Comparison of ENCODE assay signal across 8 mouse cellular contexts in genomic region chr9:102632923-102633537, GRCm38 (mm10). TPM values are rescaled to one million over a fixed set of nuclear protein-coding genes. Genes with fewer than 3 reads are reported as not detected.
DNase-seq lines count a peak whose midpoint lies in the region; ATAC-seq and TF ChIP-seq lines count a peak whose summit lies in the region.

No protein-coding gene starts in this region.

- peaks cover 0 to 42% of the 10 kb centered on the region in 2 experiments for H3K36me3 ChIP-seq in CH12.LX (replicated peaks in 1 of 2; ENCODE audit: control insufficient read depth in 1 of 2, insufficient read depth in 1 of 2, low read length in 1 of 2)
- peaks cover 4% of the 10 kb centered on the region; the same call in 1 of the 2 replicates for H3K36me3 ChIP-seq in heart, embryonic 16.5 days (ENCODE audit: control insufficient read depth, insufficient read depth)

- intact Hi-C loops in gastrocnemius, postnatal 14 days (cut with DNase I; ENCODE audit: low total_unique reads), result no loop called here

- in situ Hi-C loops in CH12.LX (cut with MboI; ENCODE audit: low pct_ligation_motif_present, low pct_unique_long_range_greater_than_20kb, low sequenced_read_pairs), result loop anchor here (10.0 kb wide), 1 partner anchor 242 kb away; no protein-coding TSS in a partner anchor

- WGBS in heart, embryonic 16.5 days, result 42% methylated on average over 1 of the region's 1 CpGs

- H3K9ac ChIP-seq in CH12.LX (ENCODE audit: insufficient read depth, low read depth), result no peak overlapping the region
- no peak overlapping the region for H3K9ac ChIP-seq in heart, embryonic 16.5 days (ENCODE audit: low read length)

- H3K4me1 ChIP-seq in CH12.LX (ENCODE audit: control insufficient read depth in 1 of 2, insufficient read depth in 2 of 2), result peaks cover 2 to 23% of the 10 kb centered on the region in 2 experiments; a peak in 2 of 4 replicates
- H3K4me1 ChIP-seq in heart, embryonic 16.5 days (ENCODE audit: control insufficient read depth, insufficient read depth, low read length), result peaks cover 22% of the 10 kb centered on the region

- peak; percentile 38 for DNase-seq in gastrocnemius, postnatal 14 days
- DNase-seq in gastrocnemius, postnatal 25 days, result no peak
- DNase-seq in CH12.LX (ENCODE audit: extremely low read depth), result peak; percentile 73
- peak; percentile 81 to 84 for DNase-seq in cerebellum, postnatal 14 days
- DNase-seq in kidney, postnatal 36 days, result peak; percentile 70 to 77
- peak; percentile 71 for DNase-seq in lung, postnatal 25 days (ENCODE audit: low spot score)
- peak; percentile 56 to 70 for DNase-seq in spleen, postnatal 4 days (ENCODE audit: low spot score in 2 of 2)

- TF ChIP-seq POLR2A in CH12.LX (IDR thresholded peaks at IDR 0.05; ENCODE audit: low read depth, low read length), result no peak

- no peaks in the 10 kb centered on the region for H3K9me3 ChIP-seq in CH12.LX (replicated peaks; ENCODE audit: low read length)
- no peaks in the 10 kb centered on the region for H3K9me3 ChIP-seq in heart, embryonic 16.5 days (replicated peaks; ENCODE audit: control insufficient read depth, low read length)

- H3K4me2 ChIP-seq in CH12.LX (ENCODE audit: insufficient read depth, low read depth, poor library complexity, severe bottlenecking), result no peak overlapping the region
- H3K4me2 ChIP-seq in heart, embryonic 16.5 days (ENCODE audit: low read depth, low read length), result no peak overlapping the region

- dilution Hi-C loops in CH12.LX (cut with MboI; ENCODE audit: extremely low pct_ligation_motif_present, extremely low pct_unique_long_range_greater_than_20kb, low sequenced_read_pairs), result no loop called here

- H3K4me3 ChIP-seq in CH12.LX (replicated peaks in 1 of 3; ENCODE audit: low read depth in 2 of 3, low read length in 2 of 3, poor library complexity in 1 of 3), result no peak overlapping the region
- no peak overlapping the region for H3K4me3 ChIP-seq in heart, embryonic 16.5 days (ENCODE audit: low read length)

- TF ChIP-seq CTCF in CH12.LX (conservative IDR thresholded peaks at IDR 0.05 in 1 of 2, IDR thresholded peaks at IDR 0.05 in 1 of 2; ENCODE audit: low read depth in 2 of 2, low read length in 2 of 2), result peak; percentile 82 to 88

- TF ChIP-seq EP300 in CH12.LX (IDR thresholded peaks at IDR 0.05; ENCODE audit: low read length), result no peak

- ATAC-seq in heart, embryonic 16.5 days (replicated peaks; ENCODE audit: extremely low read depth, insufficient read depth, low FRiP score), result no peak

- no peak overlapping the region for H3K27ac ChIP-seq in CH12.LX (ENCODE audit: insufficient read depth, low read depth)
- H3K27ac ChIP-seq in heart, embryonic 16.5 days (ENCODE audit: low read length), result peak overlapping the region; percentile 84; the same call in 1 of the 2 replicates

- peak; percentile 49 for TF ChIP-seq RAD21 in CH12.LX (IDR thresholded peaks at IDR 0.05; ENCODE audit: low read depth, low read length)

- no peaks in the 10 kb centered on the region for H3K27me3 ChIP-seq in CH12.LX (replicated peaks)
- no peaks in the 10 kb centered on the region for H3K27me3 ChIP-seq in heart, embryonic 16.5 days (ENCODE audit: control insufficient read depth, insufficient read depth, low read length)

- no peaks in the 10 kb centered on the region for H3K79me2 ChIP-seq in CH12.LX (replicated peaks; ENCODE audit: control insufficient read depth, extremely low read depth, insufficient read depth, poor library complexity, severe bottlenecking)

TF ChIP-seq in CH12.LX, 34 proteins besides CTCF, POLR2A, EP300 and RAD21:
- TF ChIP-seq USF2 (conservative IDR thresholded peaks at IDR 0.05; ENCODE audit: low read depth, low read length), result no peak
- no peak for TF ChIP-seq MAZ (IDR thresholded peaks at IDR 0.05; ENCODE audit: low read depth, low read length)
- TF ChIP-seq UBTF (IDR thresholded peaks at IDR 0.05; ENCODE audit: low read depth, low read length), result no peak
- TF ChIP-seq MYC (IDR thresholded peaks at IDR 0.05; ENCODE audit: low read depth, low read length), result 0 out of 2 replicates have a peak, but pooled peaks have one; percentile 44
- peak; percentile 55 for TF ChIP-seq SMC3 (IDR thresholded peaks at IDR 0.05; ENCODE audit: low read depth, low read length)
TF ChIP-seq in CH12.LX: peak in this region for 2.

RNA-seq across cellular contexts. Expression of gene Cep63, which starts 6.7 kb away (rescaled TPM):
- total RNA-seq in gastrocnemius, postnatal 14 days (2021), result 10 to 100 TPM; 24.1 to 24.4 TPM
- 10 to 100 TPM; 19.1 to 22.4 TPM for total RNA-seq in gastrocnemius, postnatal 25 days (2021)
- 18.7 and 24.8 TPM in 2 replicates for total RNA-seq in CH12.LX (2012; rRNA removed)
- 27.3 and 34.9 TPM in 2 replicates for total RNA-seq in CH12.LX (2014; rRNA removed)
- 45.6 and 62.4 TPM in 2 replicates for polyA plus RNA-seq in CH12.LX (2012; ENCODE audit: insufficient read length, low read depth)
- polyA plus RNA-seq in heart, embryonic 16.5 days (2015; fragmentation: Nextera tagmentation; extraction: Ambion mirVana), result 52.1 and 52.6 TPM in 2 replicates

RNA-seq across cellular contexts. Expression of gene Anapc13, which starts 6.9 kb away (rescaled TPM):
- 100 to 1,000 TPM; 223 to 226 TPM for total RNA-seq in gastrocnemius, postnatal 14 days (2021)
- 100 to 1,000 TPM; 186 to 188 TPM for total RNA-seq in gastrocnemius, postnatal 25 days (2021)
- 62.6 and 64.5 TPM in 2 replicates for total RNA-seq in CH12.LX (2012; rRNA removed)
- total RNA-seq in CH12.LX (2014; rRNA removed), result 20.8 and 27.2 TPM in 2 replicates
- polyA plus RNA-seq in CH12.LX (2012; ENCODE audit: insufficient read length, low read depth), result 87.4 and 102 TPM in 2 replicates
- 211 and 221 TPM in 2 replicates for polyA plus RNA-seq in heart, embryonic 16.5 days (2015; fragmentation: Nextera tagmentation; extraction: Ambion mirVana)
